Mouse (Mus musculus) MEL (cell line): ENCODE measurements around the gene Gm45213. TPM values are rescaled to one million over a fixed set of nuclear protein-coding genes. Genes with fewer than 3 reads are reported as not detected.

Experiments
- DNase-seq: peaks from one replicate; pipeline ENCODE4 v3.0.0; 2011; ENCODE audit warnings: low read depth, low spot score
- H3K27ac ChIP-seq: 2 replicates; pipeline ENCODE4 v1.5.1; 2012; ENCODE audit warnings: low read depth, mild to moderate bottlenecking, control low read depth, low read length, moderate library complexity; ENCODE audit not compliant: control insufficient read depth
- H3K27me3 ChIP-seq, 2 experiments: fragments of 150-350 bp in 1 of 2; sonication (generic) in 1 of 2; 2 replicates each; pipeline ENCODE4 v1.6.1; 2012; ENCODE audit warnings: low read length in 2 of 2, mild to moderate bottlenecking in 2 of 2, improper control_type of control experiment in 1 of 2, moderate library complexity in 1 of 2; ENCODE audit not compliant: insufficient read depth in 2 of 2, control insufficient read depth in 1 of 2
- H3K36me3 ChIP-seq, 2 experiments: 2 replicates each; pipeline ENCODE4 v1.6.1; 2012 to 2014; ENCODE audit warnings: low read length in 2 of 2, improper control_type of control experiment in 1 of 2, inconsistent platforms in 1 of 2, mild to moderate bottlenecking in 1 of 2; ENCODE audit not compliant: insufficient read depth in 2 of 2, control insufficient read depth in 1 of 2
- H3K4me1 ChIP-seq, 2 experiments: fragments of 150-350 bp in 1 of 2; sonication (generic) in 1 of 2; 2 replicates each; pipeline ENCODE4 v1.6.1; 2012; ENCODE audit warnings: low read length in 2 of 2, improper control_type of control experiment in 1 of 2, mild to moderate bottlenecking in 1 of 2; ENCODE audit not compliant: insufficient read depth in 2 of 2, control insufficient read depth in 1 of 2
- H3K4me3 ChIP-seq, 2 experiments: fragments of 150-350 bp in 1 of 2; sonication (generic) in 1 of 2; 2 replicates each; pipeline ENCODE4 v1.5.1; 2012; ENCODE audit warnings: low read depth in 2 of 2, low read length in 2 of 2, mild to moderate bottlenecking in 2 of 2, moderate library complexity in 2 of 2, control low read depth in 1 of 2, improper control_type of control experiment in 1 of 2; ENCODE audit not compliant: control insufficient read depth in 1 of 2, insufficient read depth in 1 of 2
- H3K79me2 ChIP-seq: 2 replicates; pipeline ENCODE4 v1.6.1; 2012; ENCODE audit warnings: mild to moderate bottlenecking, low read length, moderate library complexity; ENCODE audit not compliant: control insufficient read depth, poor library complexity, insufficient read depth
- H3K9ac ChIP-seq: 2 replicates; pipeline ENCODE4 v1.6.1; 2012; ENCODE audit warnings: low read depth, mild to moderate bottlenecking, control low read depth, low read length, moderate library complexity; ENCODE audit not compliant: control insufficient read depth, poor library complexity, severe bottlenecking
- H3K9me3 ChIP-seq: fragments of 150-350 bp; sonication (generic); replicated peaks from 2 replicates; pipeline ENCODE4 v1.6.1; 2012; ENCODE audit warnings: mild to moderate bottlenecking, low read length, improper control_type of control experiment, moderate library complexity; ENCODE audit not compliant: insufficient read depth
- BHLHE40 ChIP-seq: IDR thresholded peaks from 2 replicates; pipeline ENCODE4 v1.6.1; 2012; ENCODE audit warnings: low read depth, mild to moderate bottlenecking, inconsistent platforms, low read length, improper control_type of control experiment, borderline replicate concordance
- CHD1 ChIP-seq: IDR thresholded peaks from 2 replicates; pipeline ENCODE4 v1.6.1; 2012; ENCODE audit warnings: low read depth, mild to moderate bottlenecking, inconsistent platforms, low read length, improper control_type of control experiment
- CTCF ChIP-seq, 3 experiments: IDR thresholded peaks in 2 of 3; conservative IDR thresholded peaks in 1 of 3; 2 replicates each; pipeline ENCODE4 v1.5.1; 2011 to 2012; ENCODE audit warnings: low read length in 3 of 3, low read depth in 2 of 3, mild to moderate bottlenecking in 2 of 3, improper control_type of control experiment in 1 of 3, inconsistent platforms in 1 of 3, mixed read lengths in 1 of 3, moderate library complexity in 1 of 3; ENCODE audit not compliant: control insufficient read depth in 1 of 3, insufficient read depth in 1 of 3, poor library complexity in 1 of 3, severe bottlenecking in 1 of 3
- EP300 ChIP-seq, 2 experiments: IDR thresholded peaks; 2 replicates each; pipeline ENCODE4 v1.6.1; 2011; ENCODE audit warnings: improper control_type of control experiment in 2 of 2, low read length in 2 of 2, low read depth in 1 of 2, mild to moderate bottlenecking in 1 of 2
- ETS1 ChIP-seq: IDR thresholded peaks from 2 replicates; pipeline ENCODE4 v1.6.1; 2012; ENCODE audit warnings: low read depth, mild to moderate bottlenecking, inconsistent platforms, low read length, improper control_type of control experiment, moderate library complexity
- GABPA ChIP-seq: IDR thresholded peaks from 2 replicates; pipeline ENCODE4 v1.6.1; 2012; ENCODE audit warnings: low read depth, mild to moderate bottlenecking, inconsistent platforms, low read length, improper control_type of control experiment, moderate library complexity
- GATA1 ChIP-seq: IDR thresholded peaks from 2 replicates; pipeline ENCODE4 v1.6.1; 2011; ENCODE audit warnings: low read depth, low read length, improper control_type of control experiment
- HCFC1 ChIP-seq: IDR thresholded peaks from 2 replicates; pipeline ENCODE4 v1.6.1; 2012; ENCODE audit warnings: low read depth, mild to moderate bottlenecking, inconsistent platforms, low read length, improper control_type of control experiment, moderate library complexity
- JUND ChIP-seq: IDR thresholded peaks from 2 replicates; pipeline ENCODE4 v1.6.1; 2011; ENCODE audit warnings: low read depth, mild to moderate bottlenecking, improper control_type of control experiment, low read length
- MAFK ChIP-seq: IDR thresholded peaks from 2 replicates; pipeline ENCODE4 v1.6.1; 2011; ENCODE audit warnings: low read depth, mild to moderate bottlenecking, low read length, improper control_type of control experiment, borderline replicate concordance
- MAX ChIP-seq: IDR thresholded peaks from 2 replicates; pipeline ENCODE4 v1.6.1; 2011; ENCODE audit warnings: low read length, improper control_type of control experiment
- MAZ ChIP-seq: IDR thresholded peaks from 2 replicates; pipeline ENCODE4 v1.6.1; 2012; ENCODE audit warnings: low read depth, mild to moderate bottlenecking, inconsistent platforms, low read length, improper control_type of control experiment
- MEF2A ChIP-seq: IDR thresholded peaks from 2 replicates; pipeline ENCODE4 v1.6.1; 2014; ENCODE audit warnings: low read depth, mild to moderate bottlenecking, inconsistent platforms, low read length, improper control_type of control experiment; ENCODE audit not compliant: poor library complexity, insufficient replicate concordance, severe bottlenecking; ENCODE audit errors: extremely low read depth
- MYB ChIP-seq: IDR thresholded peaks from 2 replicates; pipeline ENCODE4 v1.6.1; 2011; ENCODE audit warnings: mild to moderate bottlenecking, low read depth, low read length, improper control_type of control experiment
- NELFE ChIP-seq: IDR thresholded peaks from 2 replicates; pipeline ENCODE4 v1.6.1; 2011; ENCODE audit warnings: low read depth, low read length, improper control_type of control experiment
- NRF1 ChIP-seq: IDR thresholded peaks from 2 replicates; pipeline ENCODE4 v1.6.1; 2014; ENCODE audit warnings: low read depth, mild to moderate bottlenecking, inconsistent platforms, low read length, improper control_type of control experiment, moderate library complexity; ENCODE audit not compliant: poor library complexity, insufficient read depth, severe bottlenecking
- POLR2AphosphoS5 ChIP-seq: IDR thresholded peaks from 2 replicates; pipeline ENCODE4 v1.6.1; 2012; ENCODE audit warnings: low read depth, borderline replicate concordance, mild to moderate bottlenecking, inconsistent platforms, low read length, moderate library complexity, mixed read lengths
- RCOR1 ChIP-seq: IDR thresholded peaks from 2 replicates; pipeline ENCODE4 v1.6.1; 2012; ENCODE audit warnings: low read depth, mild to moderate bottlenecking, inconsistent platforms, low read length, improper control_type of control experiment
- SIN3A ChIP-seq: IDR thresholded peaks from 2 replicates; pipeline ENCODE4 v1.6.1; 2012; ENCODE audit warnings: low read length, improper control_type of control experiment, inconsistent platforms
- SMC3 ChIP-seq: IDR thresholded peaks from 2 replicates; pipeline ENCODE4 v1.6.1; 2011; ENCODE audit warnings: low read depth, low read length, improper control_type of control experiment
- TCF12 ChIP-seq: IDR thresholded peaks from 2 replicates; pipeline ENCODE4 v1.6.1; 2014; ENCODE audit warnings: low read depth, mild to moderate bottlenecking, inconsistent platforms, low read length, improper control_type of control experiment, moderate library complexity
- UBTF ChIP-seq: IDR thresholded peaks from 2 replicates; pipeline ENCODE4 v1.6.1; 2012; ENCODE audit warnings: low read depth, mild to moderate bottlenecking, inconsistent platforms, low read length, improper control_type of control experiment, moderate library complexity, borderline replicate concordance; ENCODE audit not compliant: insufficient read depth
- USF1 ChIP-seq: IDR thresholded peaks from 2 replicates; pipeline ENCODE4 v1.6.1; 2014; ENCODE audit warnings: low read depth, mild to moderate bottlenecking, inconsistent platforms, low read length, improper control_type of control experiment, moderate library complexity
- USF2 ChIP-seq, 2 experiments: IDR thresholded peaks; 2 replicates each; pipeline ENCODE4 v1.6.1; 2011 to 2012; ENCODE audit warnings: improper control_type of control experiment in 2 of 2, low read length in 2 of 2, borderline replicate concordance in 1 of 2, inconsistent platforms in 1 of 2, low read depth in 1 of 2, mild to moderate bottlenecking in 1 of 2; ENCODE audit not compliant: insufficient read depth in 1 of 2
- ZKSCAN1 ChIP-seq: IDR thresholded peaks from 2 replicates; pipeline ENCODE4 v1.6.1; 2012; ENCODE audit warnings: low read depth, mild to moderate bottlenecking, inconsistent platforms, low read length, improper control_type of control experiment, moderate library complexity
- ZNF384 ChIP-seq: IDR thresholded peaks from 2 replicates; pipeline ENCODE4 v1.6.1; 2012; ENCODE audit warnings: low read depth, mild to moderate bottlenecking, inconsistent platforms, low read length, improper control_type of control experiment
- polyA plus RNA-seq, 2 experiments: library from polyadenylated mRNA; stranded (reverse) in 1 of 2; unstranded in 1 of 2; fragments of >175 nt in 1 of 2; fragments of >200 nt in 1 of 2; gene quantifications; 2 replicates each; pipeline versions ENCODE4 v1.2.1 to v1.2.4; 2012; ENCODE audit warnings: low replicate concordance in 2 of 2, low read depth in 1 of 2; ENCODE audit not compliant: insufficient read length in 2 of 2, insufficient read depth in 1 of 2, missing spikeins in 1 of 2
- total RNA-seq: library from RNA; depleted of rRNA; stranded (reverse); fragments of 300-350 nt; gene quantifications from 2 replicates; pipeline ENCODE4 v1.2.3, GENCODE M21; 2012

The Gm45213 gene
- total and polyA plus RNA-seq, 3 experiments, result not detected

DNA sequence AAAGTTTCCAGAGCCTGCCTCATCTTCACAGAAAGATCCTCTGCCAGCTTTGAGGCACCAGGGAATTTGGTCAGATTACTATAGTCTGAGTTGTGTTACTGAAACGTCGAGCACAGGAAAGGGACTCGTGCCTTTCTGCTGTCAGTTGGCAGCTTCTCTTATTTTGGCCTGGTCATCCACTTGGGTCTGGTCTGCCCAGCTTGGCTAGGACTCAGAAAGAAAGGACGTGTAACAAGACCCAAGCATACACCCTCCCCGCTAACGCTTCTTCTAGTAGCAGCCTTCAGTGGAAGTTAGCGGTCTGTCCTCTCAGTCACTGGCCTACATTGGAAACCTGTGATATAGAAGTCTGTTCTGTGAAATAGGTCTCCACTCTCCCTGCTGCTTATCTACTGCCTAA, 41.1 kb downstream of the Gm45213 start:
- Histone ChIP-seq H3K79me2 (peaks cover 4% of the 10 kb centered on the region), H3K36me3 (peaks cover 7 to 19% of the 10 kb centered on the region in 2 experiments), H3K4me1 (peaks cover 0 to 2% of the 10 kb centered on the region in 2 experiments; a peak in 1 of 4 replicates), H3K9ac (no peak overlapping the region), H3K9me3 (no peaks in the 10 kb centered on the region), H3K27me3 (no peaks in the 10 kb centered on the region), H3K27ac (no peak overlapping the region), H3K4me3 (no peak overlapping the region)
- TF ChIP-seq ZKSCAN1, result no peak
- TF ChIP-seq GATA1, result no peak
- TF ChIP-seq JUND, result no peak
- no peak for TF ChIP-seq SMC3
- TF ChIP-seq CTCF (IDR thresholded peaks at IDR 0.05 in 2 of 3, conservative IDR thresholded peaks at IDR 0.05 in 1 of 3; ENCODE audit: control insufficient read depth in 1 of 3, insufficient read depth in 1 of 3, low read depth in 2 of 3, low read length in 3 of 3, poor library complexity in 1 of 3, severe bottlenecking in 1 of 3), result no peak
- TF ChIP-seq MAFK, result no peak
- no peak for TF ChIP-seq RCOR1
- no peak for TF ChIP-seq MEF2A
- no peak for TF ChIP-seq MAZ
- no peak for TF ChIP-seq SIN3A
- TF ChIP-seq ETS1, result no peak
- no peak for TF ChIP-seq EP300 (IDR thresholded peaks at IDR 0.05; ENCODE audit: low read depth in 1 of 2, low read length in 2 of 2)
- TF ChIP-seq NRF1, result no peak
- no peak for TF ChIP-seq GABPA
- no peak for TF ChIP-seq BHLHE40
- TF ChIP-seq MYB, result no peak
- no peak for TF ChIP-seq NELFE
- TF ChIP-seq POLR2AphosphoS5, result no peak
- TF ChIP-seq HCFC1, result no peak
- no peak for DNase-seq

- Histone ChIP-seq H3K79me2 (no peaks in the 10 kb centered on the region), H3K36me3 (peaks cover 0 to 15% of the 10 kb centered on the region in 2 experiments; a peak in 2 of 4 replicates), H3K4me1 (no peaks in the 10 kb centered on the region), H3K27ac (no peak overlapping the region), H3K27me3 (no peaks in the 10 kb centered on the region), H3K9ac (no peak overlapping the region), H3K9me3 (no peaks in the 10 kb centered on the region), H3K4me3 (no peak overlapping the region)
- DNase-seq, result no peak
- no peak for TF ChIP-seq MEF2A
- TF ChIP-seq CTCF (IDR thresholded peaks at IDR 0.05 in 2 of 3, conservative IDR thresholded peaks at IDR 0.05 in 1 of 3; ENCODE audit: control insufficient read depth in 1 of 3, insufficient read depth in 1 of 3, low read depth in 2 of 3, low read length in 3 of 3, poor library complexity in 1 of 3, severe bottlenecking in 1 of 3), result no peak
- TF ChIP-seq TCF12, result no peak
- no peak for TF ChIP-seq HCFC1
- TF ChIP-seq CHD1, result no peak
- no peak for TF ChIP-seq USF2 (IDR thresholded peaks at IDR 0.05; ENCODE audit: borderline replicate concordance in 1 of 2, insufficient read depth in 1 of 2, low read depth in 1 of 2, low read length in 2 of 2)
- TF ChIP-seq ZNF384, result no peak
- no peak for TF ChIP-seq SMC3
- TF ChIP-seq POLR2AphosphoS5, result no peak
- TF ChIP-seq NELFE, result no peak
- TF ChIP-seq SIN3A, result no peak
- no peak for TF ChIP-seq ETS1
- TF ChIP-seq USF1, result no peak
- TF ChIP-seq UBTF, result no peak
- no peak for TF ChIP-seq ZKSCAN1
- TF ChIP-seq MAX, result no peak
- TF ChIP-seq MAZ, result no peak
- TF ChIP-seq GABPA, result no peak
These were observed 44.2 kb downstream of the Gm45213 start for GRCm38 (mm10) chr7:66087652-66088051.
